Mouse (Mus musculus) testis, adult 2 months (tissue): Measurements from ENCODE around the gene Numbl.

Source experiments
- CTCF ChIP-seq: fragments of 200-500 bp; IDR thresholded peaks from 2 replicates; pipeline ENCODE4 v1.5.1; 2012; ENCODE audit warnings: low read depth, mild to moderate bottlenecking, inconsistent platforms, low read length, moderate library complexity; ENCODE audit not compliant: control insufficient read depth, insufficient read depth, insufficient replicate concordance
- POLR2A ChIP-seq: fragments of 200-500 bp; IDR thresholded peaks from 2 replicates; pipeline ENCODE4 v1.6.1; 2012; ENCODE audit warnings: low read depth, mild to moderate bottlenecking, inconsistent platforms, low read length, moderate library complexity; ENCODE audit not compliant: control insufficient read depth

GRCm38 (mm10) chr7:27276021-27276420, 17.8 kb downstream of the Numbl start:
- no peak for TF ChIP-seq POLR2A
- TF ChIP-seq CTCF = no peak
